Mouse (Mus musculus): ENCODE data around the gene Grk4. TPM values are rescaled to one million over a fixed set of nuclear protein-coding genes. Genes with fewer than 3 reads are reported as not detected.

The Grk4 gene
- polyA plus RNA-seq, 1 experiment from 2014 or later: 2.0 TPM

GRCm38 (mm10) chr5:34761509-34761908, 101.3 kb downstream of the Grk4 start, which contains the start of gene Htt:
Gene Htt (plus strand): TSS chr5:34761740.
- WGBS: 1% methylated on average over 35 of the region's 35 CpGs

GRCm38 (mm10) chr5:34761934-34762611, 101.9 kb downstream of the Grk4 start:
- Histone ChIP-seq H3K27ac (replicated peaks in 1 of 2; ENCODE audit: control insufficient read depth in 1 of 2, insufficient read depth in 1 of 2, low read depth in 2 of 2, low read length in 2 of 2) (peak overlapping the region; percentile 94), H3K9ac (ENCODE audit: low read length) (peak overlapping the region; percentile 96), H3K27me3 (ENCODE audit: control insufficient read depth, insufficient read depth, low read length) (no peaks in the 10 kb centered on the region), H3K4me3 (ENCODE audit: control insufficient read depth in 1 of 2, insufficient read depth in 1 of 2, low read depth in 1 of 2, low read length in 2 of 2) (peak overlapping the region; percentile 90 to 98), H3K36me3 (ENCODE audit: control insufficient read depth, insufficient read depth, low read length) (no peaks in the 10 kb centered on the region), H3K4me1 (ENCODE audit: control insufficient read depth in 2 of 2, insufficient read depth in 2 of 2, low read length in 2 of 2) (peaks cover 4 to 9% of the 10 kb centered on the region in 2 experiments), H3K9me3 (ENCODE audit: control insufficient read depth, low read length) (no peaks in the 10 kb centered on the region), H3K4me2 (ENCODE audit: low read length) (peak overlapping the region; percentile 93)
- peak; percentile 64 for ATAC-seq (ENCODE audit: insufficient number of reproducible peaks, insufficient read depth, low FRiP score, low read depth)
- WGBS: under 1% methylated on average over 52 of the region's 54 CpGs

More at GRCm38 (mm10) chr5:34761509-34761908, 101.3 kb downstream of the Grk4 start, which contains the start of gene Htt:
- no peaks in the 10 kb centered on the region for H3K9me3 ChIP-seq (ENCODE audit: control insufficient read depth, low read length)
- H3K27ac ChIP-seq (replicated peaks in 1 of 2; ENCODE audit: control insufficient read depth in 1 of 2, insufficient read depth in 1 of 2, low read depth in 2 of 2, low read length in 2 of 2): peak within 1 kb of the TSS; percentile 94
- H3K27me3 ChIP-seq (ENCODE audit: control insufficient read depth, insufficient read depth, low read length): no peaks in the 10 kb centered on the region
- H3K4me2 ChIP-seq (ENCODE audit: low read length): peak within 1 kb of the TSS; percentile 93
- H3K4me3 ChIP-seq (ENCODE audit: control insufficient read depth in 1 of 2, insufficient read depth in 1 of 2, low read depth in 1 of 2, low read length in 2 of 2): peak within 1 kb of the TSS; percentile 90 to 98
- H3K4me1 ChIP-seq (ENCODE audit: control insufficient read depth in 2 of 2, insufficient read depth in 2 of 2, low read length in 2 of 2): peaks cover 4 to 9% of the 10 kb centered on the region in 2 experiments
- peak within 1 kb of the TSS; percentile 96 for H3K9ac ChIP-seq (ENCODE audit: low read length)
- ATAC-seq (ENCODE audit: insufficient number of reproducible peaks, insufficient read depth, low FRiP score, low read depth): peak; percentile 97
- H3K36me3 ChIP-seq (ENCODE audit: control insufficient read depth, insufficient read depth, low read length): no peaks in the 10 kb centered on the region

- Histone ChIP-seq H3K4me2 (ENCODE audit: low read length) (no peak overlapping the region), H3K4me3 (ENCODE audit: control insufficient read depth in 1 of 2, insufficient read depth in 1 of 2, low read depth in 1 of 2, low read length in 2 of 2) (no peak overlapping the region), H3K27me3 (ENCODE audit: control insufficient read depth, insufficient read depth, low read length) (no peaks in the 10 kb centered on the region), H3K4me1 (ENCODE audit: control insufficient read depth in 2 of 2, insufficient read depth in 2 of 2, low read length in 2 of 2) (no peaks in the 10 kb centered on the region; a peak in 1 of 4 replicates), H3K36me3 (ENCODE audit: control insufficient read depth, insufficient read depth, low read length) (no peaks in the 10 kb centered on the region), H3K27ac (replicated peaks in 1 of 2; ENCODE audit: control insufficient read depth in 1 of 2, insufficient read depth in 1 of 2, low read depth in 2 of 2, low read length in 2 of 2) (no peak overlapping the region), H3K9ac (ENCODE audit: low read length) (no peak overlapping the region), H3K9me3 (ENCODE audit: control insufficient read depth, low read length) (no peaks in the 10 kb centered on the region)
- WGBS: 94% methylated on average over 3 of the region's 3 CpGs
- no peak for ATAC-seq (ENCODE audit: insufficient number of reproducible peaks, insufficient read depth, low FRiP score, low read depth)
These were observed 111.6 kb downstream of the Grk4 start for GRCm38 (mm10) chr5:34771818-34772217.

GRCm38 (mm10) chr5:34772696-34773245, 112.6 kb downstream of the Grk4 start:
- H3K4me1 ChIP-seq (ENCODE audit: control insufficient read depth in 2 of 2, insufficient read depth in 2 of 2, low read length in 2 of 2): no peaks in the 10 kb centered on the region; a peak in 1 of 4 replicates
- H3K27me3 ChIP-seq (ENCODE audit: control insufficient read depth, insufficient read depth, low read length): no peaks in the 10 kb centered on the region
- H3K9ac ChIP-seq (ENCODE audit: low read length): no peak overlapping the region
- H3K36me3 ChIP-seq (ENCODE audit: control insufficient read depth, insufficient read depth, low read length): no peaks in the 10 kb centered on the region
- no peak overlapping the region for H3K27ac ChIP-seq (replicated peaks in 1 of 2; ENCODE audit: control insufficient read depth in 1 of 2, insufficient read depth in 1 of 2, low read depth in 2 of 2, low read length in 2 of 2)
- no peak overlapping the region for H3K4me3 ChIP-seq (ENCODE audit: control insufficient read depth in 1 of 2, insufficient read depth in 1 of 2, low read depth in 1 of 2, low read length in 2 of 2)
- H3K9me3 ChIP-seq (ENCODE audit: control insufficient read depth, low read length): no peaks in the 10 kb centered on the region
- H3K4me2 ChIP-seq (ENCODE audit: low read length): no peak overlapping the region
- no peak for ATAC-seq (ENCODE audit: insufficient number of reproducible peaks, insufficient read depth, low FRiP score, low read depth)
- 90% methylated on average over 4 of the region's 4 CpGs for WGBS

GRCm38 (mm10) chr5:34773392-34773791, 113.2 kb downstream of the Grk4 start:
- Histone ChIP-seq H3K9me3 (ENCODE audit: control insufficient read depth, low read length) (no peaks in the 10 kb centered on the region), H3K27ac (replicated peaks in 1 of 2; ENCODE audit: control insufficient read depth in 1 of 2, insufficient read depth in 1 of 2, low read depth in 2 of 2, low read length in 2 of 2) (no peak overlapping the region), H3K4me3 (ENCODE audit: control insufficient read depth in 1 of 2, insufficient read depth in 1 of 2, low read depth in 1 of 2, low read length in 2 of 2) (no peak overlapping the region), H3K36me3 (ENCODE audit: control insufficient read depth, insufficient read depth, low read length) (no peaks in the 10 kb centered on the region), H3K9ac (ENCODE audit: low read length) (no peak overlapping the region), H3K4me2 (ENCODE audit: low read length) (no peak overlapping the region), H3K4me1 (ENCODE audit: control insufficient read depth in 2 of 2, insufficient read depth in 2 of 2, low read length in 2 of 2) (no peaks in the 10 kb centered on the region; a peak in 1 of 4 replicates), H3K27me3 (ENCODE audit: control insufficient read depth, insufficient read depth, low read length) (no peaks in the 10 kb centered on the region)
- no peak for ATAC-seq (ENCODE audit: insufficient number of reproducible peaks, insufficient read depth, low FRiP score, low read depth)
- WGBS: 74% methylated on average over 2 of the region's 2 CpGs

GRCm38 (mm10) chr5:34785027-34785426, 124.8 kb downstream of the Grk4 start:
- Histone ChIP-seq H3K27me3 (ENCODE audit: control insufficient read depth, insufficient read depth, low read length) (no peaks in the 10 kb centered on the region), H3K4me2 (ENCODE audit: low read length) (no peak overlapping the region), H3K9ac (ENCODE audit: low read length) (no peak overlapping the region), H3K36me3 (ENCODE audit: control insufficient read depth, insufficient read depth, low read length) (peaks cover 30% of the 10 kb centered on the region), H3K27ac (replicated peaks in 1 of 2; ENCODE audit: control insufficient read depth in 1 of 2, insufficient read depth in 1 of 2, low read depth in 2 of 2, low read length in 2 of 2) (no peak overlapping the region), H3K4me3 (ENCODE audit: control insufficient read depth in 1 of 2, insufficient read depth in 1 of 2, low read depth in 1 of 2, low read length in 2 of 2) (no peak overlapping the region), H3K9me3 (ENCODE audit: control insufficient read depth, low read length) (no peaks in the 10 kb centered on the region), H3K4me1 (ENCODE audit: control insufficient read depth in 2 of 2, insufficient read depth in 2 of 2, low read length in 2 of 2) (0 out of 4 replicates have a peak, but pooled peaks cover 0 to 6% of the 10 kb centered on the region in 2 experiments)
- ATAC-seq (ENCODE audit: insufficient number of reproducible peaks, insufficient read depth, low FRiP score, low read depth): no peak
- 89% methylated on average over 3 of the region's 3 CpGs for WGBS

- Histone ChIP-seq H3K9me3 (ENCODE audit: control insufficient read depth, low read length) (no peaks in the 10 kb centered on the region), H3K4me1 (ENCODE audit: control insufficient read depth in 2 of 2, insufficient read depth in 2 of 2, low read length in 2 of 2) (no peaks in the 10 kb centered on the region), H3K36me3 (ENCODE audit: control insufficient read depth, insufficient read depth, low read length) (peaks cover 47% of the 10 kb centered on the region), H3K4me3 (ENCODE audit: control insufficient read depth in 1 of 2, insufficient read depth in 1 of 2, low read depth in 1 of 2, low read length in 2 of 2) (no peak overlapping the region), H3K4me2 (ENCODE audit: low read length) (no peak overlapping the region), H3K27ac (replicated peaks in 1 of 2; ENCODE audit: control insufficient read depth in 1 of 2, insufficient read depth in 1 of 2, low read depth in 2 of 2, low read length in 2 of 2) (no peak overlapping the region), H3K27me3 (ENCODE audit: control insufficient read depth, insufficient read depth, low read length) (no peaks in the 10 kb centered on the region), H3K9ac (ENCODE audit: low read length) (no peak overlapping the region)
- no peak for ATAC-seq (ENCODE audit: insufficient number of reproducible peaks, insufficient read depth, low FRiP score, low read depth)
- whole genome bisulfite sequencing: 77% methylated on average over 2 of the region's 2 CpGs
These were observed 131.0 kb downstream of the Grk4 start for GRCm38 (mm10) chr5:34791141-34791540.
